Mouse (Mus musculus): ENCODE results near the gene Ctcfl.

DNA sequence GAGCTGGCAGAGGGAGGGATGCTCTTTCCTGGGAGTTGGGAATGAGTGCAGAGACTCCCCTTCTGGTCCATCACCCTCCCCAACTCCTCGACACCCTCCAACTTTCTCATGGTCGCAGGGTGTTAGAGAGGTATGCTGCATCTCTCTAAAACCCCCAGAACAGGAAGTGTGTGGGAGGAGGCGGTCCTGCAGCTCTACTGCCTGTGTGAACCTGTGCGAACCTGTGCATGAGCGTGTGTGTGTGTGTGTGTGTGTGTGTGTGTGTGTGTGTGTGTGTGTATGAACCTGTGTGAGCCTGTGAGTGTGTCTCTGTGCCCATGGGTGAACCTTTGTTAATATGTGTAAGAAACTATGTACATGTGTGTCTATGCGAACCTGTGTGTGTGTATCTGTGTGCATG is 65.5 kb downstream of the Ctcfl start:
- no peak for TF ChIP-seq MAFK (IDR thresholded peaks at IDR 0.05; ENCODE audit: insufficient read depth, low read depth, low read length)
- TF ChIP-seq ZNF384 (IDR thresholded peaks at IDR 0.05; ENCODE audit: low read depth, low read length) = no peak
- no peak for TF ChIP-seq HCFC1 (IDR thresholded peaks at IDR 0.05; ENCODE audit: borderline replicate concordance, insufficient read depth, low read length)
